Mouse (Mus musculus) liver (tissue): Measurements from ENCODE around the gene Sun2.

Source experiments
- DNase-seq: peaks from one replicate; pipeline ENCODE4 v3.0.0-alpha.2; 2020; ENCODE audit warnings: mixed read lengths

The Sun2 gene

DNA sequence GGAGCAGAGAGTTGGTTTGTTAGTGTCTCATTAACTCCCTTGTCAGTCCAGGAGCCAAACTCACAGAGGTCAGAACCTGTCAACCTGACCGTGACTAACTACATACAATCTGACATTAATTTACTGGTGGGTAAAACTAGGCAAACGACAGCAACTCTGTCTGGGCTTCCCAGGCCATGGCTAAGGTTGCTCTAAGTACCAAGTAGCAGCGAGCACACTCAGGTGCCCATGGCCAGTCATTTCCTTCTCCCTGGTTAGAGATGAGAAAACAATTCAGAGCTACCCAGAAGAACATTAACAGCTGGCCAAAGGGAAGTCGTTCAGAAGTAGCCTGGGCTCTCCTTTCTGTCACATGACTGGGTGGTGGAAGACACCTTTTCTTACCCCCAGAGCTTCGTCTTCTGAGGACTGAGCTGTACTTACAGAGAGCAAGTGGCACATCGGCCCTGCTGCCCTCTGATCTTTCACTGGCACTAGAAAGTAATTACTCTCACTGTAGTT is 57.1 kb downstream of the Sun2 start:
- no peak for DNase-seq

DNA sequence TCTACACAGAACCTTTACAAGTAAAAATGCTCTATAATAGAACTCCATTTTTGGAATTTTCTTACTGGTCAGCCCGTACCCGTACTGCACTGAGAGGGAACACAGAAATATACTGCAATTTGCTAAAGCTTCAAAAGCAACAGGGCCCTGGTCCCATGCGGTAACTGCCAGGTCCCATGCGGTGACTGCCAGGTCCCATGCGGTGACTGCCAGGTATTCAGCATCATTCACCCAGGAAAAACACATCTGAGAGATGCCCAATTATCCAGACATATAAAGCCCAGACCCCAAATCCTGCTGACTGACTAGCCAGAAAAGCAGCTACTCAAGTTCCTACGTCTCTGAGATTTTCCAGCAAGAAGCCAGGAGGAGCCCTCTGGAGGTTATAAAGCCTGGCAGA is 57.7 kb downstream of the Sun2 start:
- DNase-seq, result no peak

DNA sequence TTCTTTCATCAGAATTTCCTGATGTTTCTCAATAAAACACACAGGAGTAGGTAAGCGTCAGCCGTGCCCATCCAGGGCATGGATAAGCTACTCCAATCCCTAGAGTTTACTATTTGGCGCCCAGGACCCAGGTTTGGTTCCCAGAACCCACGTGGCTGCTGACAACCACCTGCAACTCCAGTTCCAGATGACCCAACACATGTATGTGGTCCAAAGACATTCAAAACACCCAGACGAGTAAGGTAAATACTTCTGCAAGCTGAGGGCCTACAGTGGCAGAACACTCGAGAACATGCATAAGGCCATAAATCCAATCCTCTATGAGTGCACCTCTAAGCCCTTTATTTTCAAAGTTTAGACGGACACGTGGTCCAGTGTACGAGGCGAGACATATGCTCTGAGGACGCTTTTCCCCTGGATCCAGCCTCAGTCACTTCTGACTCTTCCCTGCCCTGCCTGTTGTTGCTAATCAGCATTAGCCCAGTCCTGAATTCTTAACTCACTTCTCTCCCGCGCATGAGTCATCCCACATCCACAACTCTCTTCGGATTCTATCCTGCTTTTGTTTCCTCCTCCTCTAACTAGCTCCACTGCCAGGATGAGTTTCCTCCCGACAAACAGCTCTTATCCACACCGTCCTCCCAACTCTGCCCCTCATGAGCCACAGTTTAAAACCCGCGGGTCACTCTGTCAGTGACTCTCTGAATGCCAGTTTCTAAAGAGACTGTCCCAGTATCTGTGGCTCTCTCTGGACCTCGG is 58.5 kb downstream of the Sun2 start:
- DNase-seq, result peak; percentile 32

DNA sequence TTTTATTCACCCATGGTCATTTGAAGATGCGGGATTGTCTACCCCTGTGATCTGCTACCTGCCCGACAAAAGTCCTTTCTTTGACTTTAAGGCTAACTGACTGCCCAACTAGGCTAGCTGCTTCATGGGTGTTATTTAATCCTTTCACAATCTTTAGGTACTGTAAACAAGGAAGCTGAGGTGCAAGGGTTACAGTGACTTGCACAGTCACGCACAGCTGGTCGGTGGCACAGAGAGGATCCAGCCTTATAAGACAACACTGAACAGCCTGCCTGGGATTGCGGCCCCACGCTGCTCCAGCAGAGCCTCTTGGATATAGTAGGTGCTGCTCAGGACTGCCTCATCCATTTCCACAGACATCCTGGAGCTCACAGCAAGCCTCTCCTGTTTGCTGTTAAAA is 59.2 kb downstream of the Sun2 start:
- DNase-seq, result peak; percentile 40

DNA sequence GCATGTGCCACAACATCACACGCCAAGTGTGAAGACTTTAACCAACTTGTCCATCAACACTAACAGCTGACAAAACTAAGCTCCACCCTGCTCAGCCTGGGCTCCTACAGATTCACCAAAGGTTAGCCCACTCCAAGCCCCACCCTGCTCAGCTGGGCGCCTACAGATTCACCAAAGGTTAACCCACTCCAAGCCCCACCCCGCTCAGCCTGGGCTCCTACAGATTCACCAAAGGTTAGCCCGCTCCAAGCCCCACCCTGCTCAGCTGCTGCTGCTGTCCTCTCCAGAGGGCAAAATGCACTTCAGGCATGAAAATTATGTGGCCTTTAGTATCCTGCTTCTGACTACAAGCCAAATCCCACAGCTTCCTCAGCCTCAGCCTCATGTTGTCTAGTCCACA is 60.4 kb downstream of the Sun2 start:
- peak; percentile 80 for DNase-seq

DNA sequence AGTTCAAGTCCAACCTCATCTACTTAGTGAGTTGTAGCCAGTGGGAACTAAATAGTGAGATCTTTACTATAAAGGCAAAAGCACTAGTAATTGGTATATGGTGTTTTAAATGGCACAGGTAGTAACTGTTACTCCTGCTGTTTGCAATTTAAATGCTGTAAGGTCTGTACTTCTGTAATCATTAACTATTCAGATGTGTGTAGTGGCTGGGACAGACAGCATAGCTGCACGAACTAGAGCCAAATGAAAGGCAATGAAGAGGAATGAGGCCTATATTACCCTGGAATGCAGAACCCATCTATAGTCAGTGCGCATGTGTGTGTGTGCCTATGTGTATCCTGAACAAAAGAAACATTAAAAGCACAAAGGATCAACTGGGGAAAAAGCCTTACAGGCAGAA is 64.4 kb downstream of the Sun2 start:
- no peak for DNase-seq
